Mouse (Mus musculus) bone marrow macrophage, adult 2 months (primary cell): Measurements from ENCODE around the gene Atp6ap1l. TPM values are rescaled to one million over a fixed set of nuclear protein-coding genes. Genes with fewer than 3 reads are reported as not detected.

Experiments used
- H3K27ac ChIP-seq: 2 replicates; pipeline ENCODE4 v1.5.1; 2012; ENCODE audit warnings: low read depth, low read length; ENCODE audit not compliant: insufficient read depth
- H3K4me1 ChIP-seq: 2 replicates; pipeline ENCODE4 v1.6.1; 2012; ENCODE audit warnings: low read length; ENCODE audit not compliant: control insufficient read depth, insufficient read depth
- H3K4me3 ChIP-seq: 2 replicates; pipeline ENCODE4 v1.5.1; 2012; ENCODE audit warnings: mild to moderate bottlenecking, low read length, moderate library complexity; ENCODE audit not compliant: insufficient read depth
- CTCF ChIP-seq: IDR thresholded peaks from 2 replicates; pipeline ENCODE4 v1.5.1; 2012; ENCODE audit warnings: low read depth, mild to moderate bottlenecking, low read length, moderate library complexity
- POLR2A ChIP-seq: IDR thresholded peaks from 2 replicates; pipeline ENCODE4 v1.6.1; 2012; ENCODE audit warnings: mild to moderate bottlenecking, low read depth, low read length, borderline replicate concordance
- polyA plus RNA-seq: library from polyadenylated mRNA; stranded (reverse); fragments of >200 nt; gene quantifications from 2 replicates; pipeline ENCODE4 v1.2.4, GENCODE M21; 2012; ENCODE audit not compliant: missing spikeins, insufficient read depth, insufficient read length

The Atp6ap1l gene
- polyA plus RNA-seq, 1 experiment = not detected

DNA sequence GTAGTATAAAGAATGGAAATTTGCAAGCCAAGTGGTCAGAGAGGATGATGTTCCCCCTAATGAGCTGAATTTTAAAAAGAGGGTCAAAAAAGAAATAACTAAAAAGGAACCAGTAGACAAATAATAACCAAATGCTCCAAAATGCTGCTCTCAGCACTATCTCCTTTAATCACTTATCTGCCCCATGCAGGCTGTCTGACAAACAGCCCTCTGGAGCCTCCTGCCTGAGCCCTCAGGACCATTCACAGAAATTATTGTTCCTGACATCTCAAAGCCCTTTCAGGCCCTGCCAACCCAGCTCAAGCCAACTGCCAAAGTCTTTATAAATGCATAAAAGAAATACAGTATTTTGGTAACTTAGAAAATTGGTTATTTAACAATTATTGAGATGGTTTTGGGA, 61.0 kb downstream of the Atp6ap1l start:
- H3K4me1 ChIP-seq = no peaks in the 10 kb centered on the region
- H3K4me3 ChIP-seq = no peak overlapping the region
- no peak overlapping the region for H3K27ac ChIP-seq
- TF ChIP-seq POLR2A (no peak), CTCF (no peak)

DNA sequence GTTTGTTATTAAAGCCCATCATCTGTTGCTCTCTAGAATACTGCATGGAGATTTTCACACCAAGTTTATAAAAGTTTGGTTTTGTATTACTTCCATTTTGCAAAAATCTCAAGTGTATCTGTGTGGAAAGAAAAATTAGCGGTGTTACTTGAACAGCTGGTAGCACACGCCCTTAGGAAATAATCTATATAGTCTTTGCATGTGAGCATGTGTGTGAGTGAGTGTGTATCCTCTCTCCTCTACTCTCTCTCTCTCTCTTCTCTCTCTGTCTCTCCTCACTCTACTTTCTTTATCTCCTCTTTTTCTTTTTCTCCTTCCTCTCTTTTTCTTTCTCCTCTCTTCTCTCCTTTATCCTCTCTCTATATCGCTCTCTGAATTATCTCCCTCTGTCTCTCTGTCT, 61.7 kb downstream of the Atp6ap1l start:
- no peak for TF ChIP-seq POLR2A
- no peak for TF ChIP-seq CTCF
- no peak overlapping the region for H3K27ac ChIP-seq
- no peaks in the 10 kb centered on the region for H3K4me1 ChIP-seq
- no peak overlapping the region for H3K4me3 ChIP-seq

DNA sequence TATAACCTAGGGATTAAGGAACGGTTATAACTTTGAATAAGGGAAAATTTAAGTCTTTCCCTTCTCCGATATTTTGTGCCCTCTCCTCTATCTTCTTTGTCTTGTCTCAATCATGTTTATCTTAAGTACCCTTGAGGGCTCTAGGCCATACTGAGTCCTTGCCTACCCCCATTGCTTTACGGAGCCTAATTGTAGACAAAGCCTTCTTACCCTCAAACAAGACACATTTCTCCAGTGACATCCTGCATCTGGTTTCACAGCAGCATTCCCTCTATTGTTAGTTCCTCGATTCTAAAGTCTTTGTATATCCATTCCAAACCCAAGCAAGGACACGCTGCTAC, 64.0 kb downstream of the Atp6ap1l start:
- Histone ChIP-seq H3K27ac (no peak overlapping the region), H3K4me1 (no peaks in the 10 kb centered on the region), H3K4me3 (no peak overlapping the region)
- no peak for TF ChIP-seq CTCF
- TF ChIP-seq POLR2A = no peak

DNA sequence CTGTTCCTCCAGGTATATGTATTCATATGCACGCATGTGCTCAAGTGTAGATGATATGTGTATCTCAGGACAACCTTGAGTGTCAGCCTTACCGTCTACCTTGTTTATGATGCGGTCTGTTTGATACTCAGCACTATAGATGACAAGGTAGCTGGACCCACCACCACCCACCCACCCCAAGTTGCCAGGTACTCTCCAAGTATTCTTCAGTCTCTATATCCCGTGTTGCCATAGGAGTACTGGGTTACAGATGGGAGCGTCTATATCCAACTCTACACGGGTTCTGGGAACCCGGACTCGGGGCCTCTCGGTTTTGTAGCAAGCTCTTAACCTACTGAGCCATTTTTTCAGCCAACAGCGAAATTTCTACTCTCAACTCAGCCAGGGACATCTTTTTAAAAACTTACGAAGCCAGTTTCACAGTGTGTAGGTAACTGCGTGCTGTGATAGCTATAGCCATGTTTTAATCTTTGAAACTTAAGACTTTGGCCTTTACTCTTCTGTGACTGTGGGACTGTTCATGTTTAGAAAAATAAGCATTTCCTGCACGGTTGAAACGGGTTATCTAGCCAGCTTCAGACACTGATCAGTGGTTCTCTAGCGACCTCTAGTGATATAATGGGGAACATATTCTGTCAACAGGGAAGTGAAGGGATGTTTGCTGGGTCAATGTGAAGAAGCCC, 64.5 kb downstream of the Atp6ap1l start:
- no peak overlapping the region for H3K27ac ChIP-seq
- no peaks in the 10 kb centered on the region for H3K4me1 ChIP-seq
- H3K4me3 ChIP-seq = no peak overlapping the region
- TF ChIP-seq POLR2A = no peak

DNA sequence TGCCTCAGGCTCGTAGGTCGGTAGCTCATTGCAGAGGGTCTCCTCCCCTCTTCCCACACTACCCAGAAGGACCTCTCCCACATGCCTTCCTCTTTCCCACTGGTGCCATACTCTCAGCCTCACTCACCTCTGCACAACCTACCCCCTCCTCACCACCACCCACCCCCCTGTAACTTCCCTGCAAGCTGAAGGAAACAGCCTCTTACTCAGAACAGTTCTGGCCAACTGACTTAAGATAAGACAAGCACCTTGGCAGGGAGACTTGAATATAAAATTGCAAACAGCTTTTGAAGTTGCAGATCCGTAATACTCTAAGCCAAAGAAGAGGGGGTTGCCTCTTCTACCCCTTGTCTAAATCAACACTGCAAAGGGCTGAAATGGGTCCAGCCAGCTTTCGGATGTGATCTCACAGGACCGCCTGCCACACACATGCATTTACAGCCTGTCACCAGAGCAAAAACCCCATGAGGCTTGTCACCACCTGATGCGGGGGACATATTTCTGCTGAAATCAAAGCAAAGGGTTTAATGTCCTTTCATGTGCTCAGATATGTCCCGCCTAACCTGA, 71.4 kb downstream of the Atp6ap1l start:
- TF ChIP-seq CTCF = no peak
- TF ChIP-seq POLR2A = no peak
- H3K4me1 ChIP-seq = no peaks in the 10 kb centered on the region
- H3K27ac ChIP-seq = no peak overlapping the region
- no peak overlapping the region for H3K4me3 ChIP-seq

Other genes starting within 250 kb of the Atp6ap1l start
- gene Rps23, start 17.6 kb upstream of the Atp6ap1l start, polyA plus RNA-seq = 640 and 687 TPM in 2 replicates